Comparison of ENCODE assay signal across 1 mouse cellular context in the genomic region with DNA sequence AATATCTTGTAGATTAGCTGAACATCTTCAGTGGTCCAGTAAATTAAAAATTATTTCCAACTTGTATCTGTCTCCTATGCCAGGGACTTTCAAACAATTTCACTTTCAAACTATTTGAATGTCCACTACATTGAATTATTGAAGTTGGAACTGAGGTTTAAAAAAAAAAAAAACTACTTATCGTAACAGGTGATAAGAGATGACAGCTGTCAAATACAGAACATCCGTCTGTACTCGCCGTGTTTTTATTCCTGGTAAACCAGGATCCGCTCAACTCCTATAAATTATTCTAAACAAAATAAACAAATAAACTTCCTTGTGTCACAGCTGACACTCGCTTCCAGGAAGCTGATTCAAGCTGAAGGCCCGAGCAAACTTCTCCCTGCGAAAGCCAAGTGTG.
TF ChIP-seq lines count a peak whose summit lies in the region.

No protein-coding gene starts in this region.

TF ChIP-seq in CH12.LX, 34 proteins besides CTCF, POLR2A, EP300 and RAD21:
- TF ChIP-seq NRF1 (IDR thresholded peaks at IDR 0.05; ENCODE audit: low read depth, low read length) (no peak), MAX (IDR thresholded peaks at IDR 0.05; ENCODE audit: low read length) (no peak), POLR2AphosphoS2 (IDR thresholded peaks at IDR 0.05; ENCODE audit: low read depth, low read length) (no peak), JUN (IDR thresholded peaks at IDR 0.05; ENCODE audit: insufficient read depth, low read depth, low read length) (no peak), TCF12 (IDR thresholded peaks at IDR 0.05; ENCODE audit: low read depth, low read length) (no peak), MYC (IDR thresholded peaks at IDR 0.05; ENCODE audit: low read depth, low read length) (no peak)
